Mouse (Mus musculus): Measurements from ENCODE around the gene B4galnt1.

DNA sequence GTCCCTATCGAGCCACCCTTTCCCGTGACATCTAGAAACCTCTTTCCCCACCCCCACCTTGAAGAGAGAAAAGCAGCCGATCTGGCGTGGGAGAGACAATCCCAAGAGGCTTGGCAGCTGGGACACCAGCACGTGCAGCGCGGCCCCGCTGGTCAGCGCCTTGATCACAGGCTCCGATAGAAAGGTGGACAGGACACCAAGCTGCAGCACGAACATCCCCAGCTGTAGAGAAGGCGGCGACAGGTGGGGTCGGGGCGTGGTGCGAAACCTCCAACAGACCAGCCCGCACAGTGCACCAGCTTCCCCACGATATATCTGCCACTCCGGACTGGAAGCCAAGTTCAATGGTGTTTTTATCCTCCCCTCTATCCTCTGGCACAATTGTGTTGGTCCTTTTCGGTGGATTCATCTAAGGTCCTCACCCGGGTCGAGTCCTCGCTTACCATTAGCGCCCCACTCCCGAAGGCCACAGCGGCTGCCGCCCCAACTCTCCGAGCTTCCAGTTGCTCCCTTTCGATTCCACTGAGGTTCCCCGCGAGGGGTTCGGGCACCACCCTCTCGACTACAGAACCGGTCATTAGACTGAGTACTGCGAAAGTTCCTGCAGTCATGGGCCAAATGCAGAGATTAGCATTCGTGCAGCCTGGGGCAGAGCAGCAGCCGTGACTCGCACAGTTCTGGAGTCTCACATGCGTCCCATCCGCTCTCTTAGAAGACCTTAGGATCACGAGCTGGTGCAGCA, 13.4 kb downstream of the B4galnt1 start:
- no peak for TF ChIP-seq CTCF (IDR thresholded peaks at IDR 0.05; ENCODE audit: control insufficient read depth, insufficient read depth, low read length)
- no peak for TF ChIP-seq POLR2A (IDR thresholded peaks at IDR 0.05; ENCODE audit: borderline replicate concordance, control insufficient read depth, low read depth, low read length)

Measured in bone marrow, adult 2 months (tissue).